Mouse (Mus musculus): ENCODE measurements around the gene Dusp22. TPM values are rescaled to one million over a fixed set of nuclear protein-coding genes. Genes with fewer than 3 reads are reported as not detected.

Dusp22 gene
- total RNA-seq, 2 experiments from 2014 or later: 29.0 to 31.4 TPM

- no peak for DNase-seq (ENCODE audit: low spot score in 2 of 2)
Observed at GRCm38 (mm10) chr13:30749021-30749556, 89.3 kb downstream of the Dusp22 start, which contains the start of gene Irf4. Gene Irf4 (plus strand): TSS chr13:30749226.

GRCm38 (mm10) chr13:30749557-30750141 is 89.8 kb downstream of the Dusp22 start:
- no peak for DNase-seq (ENCODE audit: low spot score in 2 of 2)

DNA sequence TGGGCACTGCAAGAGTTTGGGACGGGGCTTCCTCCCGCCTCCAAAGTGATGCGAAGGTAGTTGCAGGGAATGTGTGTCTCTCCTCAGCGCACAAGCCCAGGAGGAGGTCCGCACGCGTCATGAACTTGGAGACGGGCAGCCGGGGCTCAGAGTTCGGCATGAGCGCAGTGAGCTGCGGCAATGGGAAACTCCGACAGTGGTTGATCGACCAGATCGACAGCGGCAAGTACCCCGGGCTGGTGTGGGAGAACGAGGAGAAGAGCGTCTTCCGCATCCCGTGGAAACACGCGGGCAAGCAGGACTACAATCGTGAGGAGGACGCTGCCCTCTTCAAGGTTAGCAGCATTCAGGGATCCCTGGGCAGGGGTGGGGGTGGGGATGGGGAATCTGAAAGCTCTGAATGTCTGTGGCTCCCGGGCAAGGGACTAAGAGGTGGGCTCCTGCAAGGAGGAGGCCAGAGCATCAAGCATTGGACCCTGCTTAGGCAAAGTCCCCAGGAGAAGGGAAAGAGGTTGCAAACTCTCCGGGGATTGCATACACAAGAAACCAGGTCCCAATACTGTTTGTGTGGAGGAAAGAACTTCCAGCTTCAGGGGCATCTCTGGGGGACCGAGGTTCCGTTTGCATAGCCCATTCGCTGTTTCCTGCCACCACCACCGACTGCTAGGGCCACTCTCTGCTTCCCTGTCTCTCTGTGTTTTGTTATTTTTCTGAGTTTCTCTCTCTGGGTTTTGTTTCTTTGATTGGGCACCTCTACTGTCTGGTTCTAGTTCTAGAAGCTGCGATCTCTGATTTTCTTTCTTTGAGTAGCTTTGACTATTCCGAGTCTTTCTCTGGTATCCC is 90.9 kb downstream of the Dusp22 start:
- DNase-seq (ENCODE audit: low spot score in 2 of 2): peak; percentile 9 to 12

DNA sequence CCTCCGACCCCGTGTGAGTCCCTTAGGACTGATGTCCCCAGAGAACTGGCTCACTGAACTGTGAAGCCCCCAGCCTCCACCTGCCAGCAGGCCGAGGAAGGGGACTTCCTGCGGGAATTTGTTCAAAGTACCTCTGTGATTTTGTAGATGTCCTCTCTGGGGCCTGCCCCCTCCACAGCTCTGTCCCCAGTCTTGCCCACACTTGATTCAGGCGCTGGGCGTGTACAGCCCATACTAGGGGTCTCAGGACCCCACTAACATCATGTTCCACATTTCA is 91.4 kb downstream of the Dusp22 start:
- no peak for DNase-seq (ENCODE audit: low spot score in 2 of 2)

GRCm38 (mm10) chr13:30752581-30753187 is 92.9 kb downstream of the Dusp22 start:
- no peak for DNase-seq (ENCODE audit: low spot score in 2 of 2)

DNA sequence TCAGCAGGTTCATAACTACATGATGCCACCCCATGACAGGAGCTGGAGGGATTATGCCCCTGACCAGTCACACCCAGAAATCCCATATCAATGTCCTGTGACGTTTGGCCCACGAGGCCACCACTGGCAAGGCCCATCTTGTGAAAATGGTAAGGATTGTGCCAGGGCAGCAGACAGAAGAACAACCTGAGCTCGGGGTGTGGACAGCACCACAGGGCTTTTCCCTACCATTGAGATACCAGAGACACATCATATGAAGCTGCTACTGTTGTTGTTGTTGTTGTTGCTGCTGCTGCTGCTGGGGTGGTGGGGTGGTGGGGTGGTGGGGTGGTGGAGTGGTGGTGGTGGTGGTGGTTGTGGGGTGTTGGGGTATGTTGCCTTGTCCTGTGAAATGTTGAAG is 93.6 kb downstream of the Dusp22 start:
- DNase-seq (ENCODE audit: low spot score in 2 of 2): no peak

DNA sequence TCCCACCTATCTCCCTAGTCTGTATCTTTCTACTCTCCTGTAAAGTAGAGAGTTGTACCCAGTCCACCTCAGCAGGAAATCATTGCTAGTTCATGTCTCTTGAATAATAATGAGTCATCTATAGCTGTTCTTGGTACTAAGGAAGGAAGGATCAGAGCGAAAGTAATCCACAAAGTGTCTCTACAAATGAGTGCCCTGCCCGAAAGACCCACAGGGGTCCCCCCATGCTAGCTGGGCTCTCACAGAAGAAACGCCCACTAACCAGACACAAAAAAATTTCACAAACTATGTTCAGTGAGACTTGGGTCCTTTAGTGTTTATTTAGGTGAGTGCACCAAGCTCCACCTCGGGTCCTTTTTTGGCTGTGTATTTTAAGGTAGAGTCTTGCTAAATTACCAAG is 94.3 kb downstream of the Dusp22 start:
- no peak for DNase-seq (ENCODE audit: low spot score in 2 of 2)

- no peak for DNase-seq (ENCODE audit: low spot score in 2 of 2)
Observed at GRCm38 (mm10) chr13:30754825-30755476, 95.2 kb downstream of the Dusp22 start.

GRCm38 (mm10) chr13:30755577-30755976 is 95.8 kb downstream of the Dusp22 start:
- no peak for DNase-seq (ENCODE audit: low spot score in 2 of 2)

- no peak for DNase-seq (ENCODE audit: low spot score in 2 of 2)
Observed at GRCm38 (mm10) chr13:30755998-30756639, 96.3 kb downstream of the Dusp22 start.

- no peak for DNase-seq (ENCODE audit: low spot score in 2 of 2)
Observed at GRCm38 (mm10) chr13:30757264-30757900, 97.6 kb downstream of the Dusp22 start.

GRCm38 (mm10) chr13:30758789-30759381 is 99.1 kb downstream of the Dusp22 start:
- no peak for DNase-seq (ENCODE audit: low spot score in 2 of 2)

DNA sequence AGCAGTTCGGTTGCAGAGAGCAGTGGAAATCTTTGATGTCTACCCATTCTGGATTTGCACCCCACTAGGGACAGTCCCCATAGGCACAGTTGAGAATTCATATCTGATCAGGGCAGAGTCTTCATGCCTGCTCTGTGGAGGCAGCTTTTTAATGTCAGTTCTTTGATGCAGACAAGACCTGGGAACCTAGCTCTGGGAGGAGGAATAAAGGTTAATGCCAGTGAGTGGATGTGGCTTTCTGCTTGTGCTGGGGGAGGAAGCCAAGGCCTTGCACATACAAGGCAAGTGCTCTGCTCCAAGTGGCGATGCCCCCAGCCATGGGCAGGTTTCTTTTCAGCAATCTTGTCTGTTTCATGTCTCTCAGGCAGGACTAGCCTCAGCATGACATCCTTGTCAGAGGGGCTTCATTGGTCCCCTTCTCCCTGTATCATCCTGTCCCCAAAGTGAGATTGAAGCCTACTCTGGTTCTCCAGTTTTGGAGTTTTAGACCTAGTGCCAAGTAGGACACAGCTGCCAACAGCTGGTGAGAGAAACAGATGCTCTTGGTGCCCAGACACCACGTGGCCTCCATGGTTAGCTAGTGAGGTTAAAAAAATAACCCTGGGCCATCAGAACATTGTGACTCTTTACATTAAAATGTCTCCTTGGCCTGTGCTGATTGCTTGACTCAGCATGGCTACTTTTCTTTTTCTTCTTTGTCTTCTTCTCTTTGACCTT is 100.7 kb downstream of the Dusp22 start:
- DNase-seq (ENCODE audit: low spot score in 2 of 2): no peak

Other genes starting within 250 kb of the Dusp22 start
- gene Uqcrfs1, start 114.6 kb upstream of the Dusp22 start, total RNA-seq (2021): 100 to 1,000 TPM; 150 to 157 TPM
- gene Irf4, start 89.2 kb downstream of the Dusp22 start, total RNA-seq (2021): under 1 TPM; 0.26 TPM

All from left cerebral cortex, adult 18-20 months (tissue).